Mouse (Mus musculus): ENCODE data around the gene Plek2. TPM values are rescaled to one million over a fixed set of nuclear protein-coding genes. Genes with fewer than 3 reads are reported as not detected.
A peak's percentile ranks its signal among the peaks of the same experiment; 100 is the strongest.

Gene Plek2
- polyA plus RNA-seq, 1 experiment from 2014 or later, result 42.6 TPM

GRCm38 (mm10) chr12:78861496-78862253 is 45.1 kb downstream of the Plek2 start, which contains the start of the genes Atp6v1d and Eif2s1:
TSS of gene Atp6v1d (minus strand) at chr12:78861638.
TSS of gene Eif2s1 (plus strand) at chr12:78861819.
- Histone ChIP-seq H3K36me3 (ENCODE audit: control insufficient read depth, insufficient read depth, low read length) (no peaks in the 10 kb centered on the region), H3K4me2 (replicated peaks; ENCODE audit: low read depth) (peak within 1 kb of the TSS; percentile 77), H3K27me3 (ENCODE audit: control insufficient read depth, insufficient read depth, low read length) (no peaks in the 10 kb centered on the region), H3K4me3 (ENCODE audit: low read depth, low read length) (peak within 1 kb of the TSS; percentile 75), H3K9ac (ENCODE audit: low read length) (peak within 1 kb of the TSS; percentile 88), H3K27ac (replicated peaks) (peak within 1 kb of the TSS; percentile 91), H3K4me1 (replicated peaks; ENCODE audit: control insufficient read depth, insufficient read depth) (0 out of 2 replicates have a peak, but pooled peaks cover 2% of the 10 kb centered on the region), H3K9me3 (ENCODE audit: control insufficient read depth, low read length) (no peaks in the 10 kb centered on the region)
- under 1% methylated on average over 55 of the region's 55 CpGs for WGBS
- TF ChIP-seq EP300 (optimal IDR thresholded peaks at IDR 0.05), result peak; percentile 81
- peak; percentile 92 for TF ChIP-seq CTCF (IDR thresholded peaks at IDR 0.05; ENCODE audit: low read depth)
- DNase-seq (ENCODE audit: low spot score) (peak; percentile 100), ATAC-seq (ENCODE audit: low FRiP score, low TSS enrichment) (peak; percentile 100)

GRCm38 (mm10) chr12:78860921-78861495 is 45.8 kb downstream of the Plek2 start:
- Histone ChIP-seq H3K4me1 (replicated peaks; ENCODE audit: control insufficient read depth, insufficient read depth) (0 out of 2 replicates have a peak, but pooled peaks cover 2% of the 10 kb centered on the region), H3K27ac (replicated peaks) (peak overlapping the region; percentile 86), H3K4me2 (replicated peaks; ENCODE audit: low read depth) (peak overlapping the region; percentile 77), H3K4me3 (ENCODE audit: low read depth, low read length) (peak overlapping the region; percentile 73), H3K27me3 (ENCODE audit: control insufficient read depth, insufficient read depth, low read length) (no peaks in the 10 kb centered on the region), H3K9me3 (ENCODE audit: control insufficient read depth, low read length) (no peaks in the 10 kb centered on the region), H3K36me3 (ENCODE audit: control insufficient read depth, insufficient read depth, low read length) (no peaks in the 10 kb centered on the region), H3K9ac (ENCODE audit: low read length) (peak overlapping the region; percentile 86)
- ATAC-seq (ENCODE audit: low FRiP score, low TSS enrichment), result peak; percentile 15; the same call in 1 of the 2 replicates
- no peak for DNase-seq (ENCODE audit: low spot score)
- 1% methylated on average over 30 of the region's 30 CpGs for WGBS
- TF ChIP-seq EP300 (optimal IDR thresholded peaks at IDR 0.05), result no peak
- no peak; the same call in 1 of the 2 replicates for TF ChIP-seq CTCF (IDR thresholded peaks at IDR 0.05; ENCODE audit: low read depth)

DNA sequence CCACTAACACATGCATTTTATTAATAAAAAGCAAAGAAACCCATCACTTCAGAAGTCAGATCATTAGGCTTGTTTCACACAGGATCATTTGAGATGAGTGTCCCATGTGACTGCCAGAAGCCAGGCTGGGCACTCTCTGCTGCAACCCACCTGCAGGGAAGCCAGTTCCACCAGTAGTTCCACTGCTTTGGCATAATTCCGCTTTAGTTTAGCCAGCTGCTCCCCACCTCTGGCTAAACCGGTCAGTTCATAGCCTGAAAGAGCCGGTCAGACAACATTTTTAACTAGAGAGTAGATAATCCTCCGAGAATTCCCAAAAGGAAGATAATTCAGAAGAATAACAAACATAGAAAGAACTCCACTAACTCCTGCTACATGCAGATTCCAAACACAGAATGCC is 58.5 kb downstream of the Plek2 start:
- WGBS, result 71% methylated on average over 4 of the region's 4 CpGs
- no peak overlapping the region for H3K9ac ChIP-seq (ENCODE audit: low read length)
- H3K9me3 ChIP-seq (ENCODE audit: control insufficient read depth, low read length), result no peaks in the 10 kb centered on the region
- no peak for ATAC-seq (ENCODE audit: low FRiP score, low TSS enrichment)
- no peak overlapping the region for H3K4me3 ChIP-seq (ENCODE audit: low read depth, low read length)
- H3K27me3 ChIP-seq (ENCODE audit: control insufficient read depth, insufficient read depth, low read length), result no peaks in the 10 kb centered on the region
- H3K4me1 ChIP-seq (replicated peaks; ENCODE audit: control insufficient read depth, insufficient read depth), result no peaks in the 10 kb centered on the region
- H3K36me3 ChIP-seq (ENCODE audit: control insufficient read depth, insufficient read depth, low read length), result peaks cover 13% of the 10 kb centered on the region
- H3K4me2 ChIP-seq (replicated peaks; ENCODE audit: low read depth), result no peak overlapping the region
- peak overlapping the region; percentile 50 for H3K27ac ChIP-seq (replicated peaks)
- DNase-seq (ENCODE audit: low spot score), result no peak
- TF ChIP-seq EP300 (optimal IDR thresholded peaks at IDR 0.05) (no peak), CTCF (IDR thresholded peaks at IDR 0.05; ENCODE audit: low read depth) (no peak)

DNA sequence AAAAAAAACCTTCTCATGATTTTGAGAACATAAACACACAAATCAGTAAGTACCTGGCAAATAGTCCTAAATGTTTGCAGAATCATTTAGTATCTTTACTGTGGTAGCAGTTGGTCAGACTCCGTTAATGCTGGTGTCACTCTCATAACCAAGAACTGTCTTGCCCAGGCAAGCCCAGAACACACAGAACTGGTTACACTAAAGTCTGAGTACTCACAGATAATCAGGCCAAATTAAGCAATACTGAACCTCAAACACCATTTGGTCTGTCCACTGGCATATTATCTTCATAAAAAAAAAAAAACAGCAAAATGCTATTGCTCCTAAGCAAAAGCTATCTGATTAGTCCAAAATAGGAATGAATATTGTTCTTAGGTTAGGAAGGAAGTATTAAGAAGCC is 64.3 kb downstream of the Plek2 start:
- no peak for ATAC-seq (ENCODE audit: low FRiP score, low TSS enrichment)

GRCm38 (mm10) chr12:78839906-78840305 is 66.9 kb downstream of the Plek2 start:
- no peak for ATAC-seq (ENCODE audit: low FRiP score, low TSS enrichment)
- H3K4me2 ChIP-seq (replicated peaks; ENCODE audit: low read depth), result no peak overlapping the region
- H3K9ac ChIP-seq (ENCODE audit: low read length), result no peak overlapping the region
- no peaks in the 10 kb centered on the region for H3K4me1 ChIP-seq (replicated peaks; ENCODE audit: control insufficient read depth, insufficient read depth)
- H3K9me3 ChIP-seq (ENCODE audit: control insufficient read depth, low read length), result no peaks in the 10 kb centered on the region
- H3K36me3 ChIP-seq (ENCODE audit: control insufficient read depth, insufficient read depth, low read length), result peaks cover 23% of the 10 kb centered on the region; the same call in 1 of the 2 replicates
- no peaks in the 10 kb centered on the region for H3K27me3 ChIP-seq (ENCODE audit: control insufficient read depth, insufficient read depth, low read length)
- peak; percentile 17 for DNase-seq (ENCODE audit: low spot score)
- TF ChIP-seq EP300 (optimal IDR thresholded peaks at IDR 0.05) (no peak), CTCF (IDR thresholded peaks at IDR 0.05; ENCODE audit: low read depth) (no peak)
- H3K4me3 ChIP-seq (ENCODE audit: low read depth, low read length), result no peak overlapping the region
- H3K27ac ChIP-seq (replicated peaks), result no peak overlapping the region
- WGBS, result 67% methylated on average over 4 of the region's 4 CpGs

More for the DNA sequence above, 64.3 kb downstream of the Plek2 start:
- Histone ChIP-seq H3K9ac (ENCODE audit: low read length) (no peak overlapping the region), H3K27me3 (ENCODE audit: control insufficient read depth, insufficient read depth, low read length) (no peaks in the 10 kb centered on the region), H3K4me1 (replicated peaks; ENCODE audit: control insufficient read depth, insufficient read depth) (no peaks in the 10 kb centered on the region), H3K9me3 (ENCODE audit: control insufficient read depth, low read length) (no peaks in the 10 kb centered on the region), H3K36me3 (ENCODE audit: control insufficient read depth, insufficient read depth, low read length) (peaks cover 18% of the 10 kb centered on the region), H3K4me2 (replicated peaks; ENCODE audit: low read depth) (no peak overlapping the region), H3K4me3 (ENCODE audit: low read depth, low read length) (no peak overlapping the region), H3K27ac (replicated peaks) (no peak overlapping the region)
- no peak for DNase-seq (ENCODE audit: low spot score)
- 69% methylated on average over 1 of the region's 1 CpGs for WGBS
- TF ChIP-seq EP300 (optimal IDR thresholded peaks at IDR 0.05), result no peak
- TF ChIP-seq CTCF (IDR thresholded peaks at IDR 0.05; ENCODE audit: low read depth), result no peak

Other genes with a start within 250 kb of the Plek2 start
- not detected in 2 replicates for gene Fam71d, start 215.4 kb downstream of the Plek2 start, polyA plus RNA-seq (2015; fragmentation: Nextera tagmentation; extraction: Ambion mirVana)
- 10.0 and 12.9 TPM in 2 replicates for gene Mpp5, start 158.1 kb downstream of the Plek2 start, polyA plus RNA-seq (2015; fragmentation: Nextera tagmentation; extraction: Ambion mirVana)
- 72.1 and 76.5 TPM in 2 replicates for gene Atp6v1d, start 45.3 kb downstream of the Plek2 start, polyA plus RNA-seq (2015; fragmentation: Nextera tagmentation; extraction: Ambion mirVana)
- gene Eif2s1, start 45.1 kb downstream of the Plek2 start, polyA plus RNA-seq (2015; fragmentation: Nextera tagmentation; extraction: Ambion mirVana), result 132 and 145 TPM in 2 replicates
- gene Tmem229b, start 100.7 kb upstream of the Plek2 start, polyA plus RNA-seq (2015; fragmentation: Nextera tagmentation; extraction: Ambion mirVana), result 4.7 and 4.9 TPM in 2 replicates
- gene Plekhh1, start 122.2 kb upstream of the Plek2 start, polyA plus RNA-seq (2015; fragmentation: Nextera tagmentation; extraction: Ambion mirVana), result 6.1 and 6.9 TPM in 2 replicates
- gene Pigh, start 182.7 kb upstream of the Plek2 start, polyA plus RNA-seq (2015; fragmentation: Nextera tagmentation; extraction: Ambion mirVana), result 18.8 and 20.3 TPM in 2 replicates
- gene Arg2, start 223.8 kb upstream of the Plek2 start, polyA plus RNA-seq (2015; fragmentation: Nextera tagmentation; extraction: Ambion mirVana), result 2.0 and 2.2 TPM in 2 replicates